Mouse (Mus musculus): ENCODE measurements around the gene Utp14b. TPM values are rescaled to one million over a fixed set of nuclear protein-coding genes. Genes with fewer than 3 reads are reported as not detected.

The Utp14b gene
- polyA plus RNA-seq, 1 experiment from 2014 or later, result 0.64 TPM

GRCm38 (mm10) chr1:78647317-78647885 lies 10.4 kb upstream of the Utp14b start:
- no peaks in the 10 kb centered on the region for H3K4me1 ChIP-seq (ENCODE audit: control insufficient read depth, low read depth, low read length)
- H3K9me3 ChIP-seq (replicated peaks; ENCODE audit: control insufficient read depth, low read length), result no peaks in the 10 kb centered on the region
- no peak overlapping the region for H3K4me3 ChIP-seq (ENCODE audit: low read depth, low read length)
- H3K9ac ChIP-seq (ENCODE audit: low read depth, low read length), result no peak overlapping the region
- H3K36me3 ChIP-seq (ENCODE audit: control insufficient read depth, insufficient read depth), result no peaks in the 10 kb centered on the region
- H3K27ac ChIP-seq (ENCODE audit: low read length), result no peak overlapping the region
- WGBS (ENCODE audit: insufficient replicate concordance), result 66% methylated on average over 8 of the region's 8 CpGs
- H3K27me3 ChIP-seq (ENCODE audit: control insufficient read depth, insufficient read depth, low read depth, low read length), result no peaks in the 10 kb centered on the region
- no peak overlapping the region for H3K4me2 ChIP-seq (ENCODE audit: low read depth, low read length)
- ATAC-seq (ENCODE audit: low read depth), result no peak

GRCm38 (mm10) chr1:78649269-78650061 lies 8.4 kb upstream of the Utp14b start:
- Histone ChIP-seq H3K9me3 (replicated peaks; ENCODE audit: control insufficient read depth, low read length) (no peaks in the 10 kb centered on the region), H3K27ac (ENCODE audit: low read length) (no peak overlapping the region), H3K4me3 (ENCODE audit: low read depth, low read length) (no peak overlapping the region), H3K4me1 (ENCODE audit: control insufficient read depth, low read depth, low read length) (no peaks in the 10 kb centered on the region), H3K27me3 (ENCODE audit: control insufficient read depth, insufficient read depth, low read depth, low read length) (no peaks in the 10 kb centered on the region), H3K36me3 (ENCODE audit: control insufficient read depth, insufficient read depth) (no peaks in the 10 kb centered on the region), H3K9ac (ENCODE audit: low read depth, low read length) (no peak overlapping the region), H3K4me2 (ENCODE audit: low read depth, low read length) (no peak overlapping the region)
- ATAC-seq (ENCODE audit: low read depth), result 0 out of 2 replicates have a peak, but pooled peaks have one; percentile 13
- 51% methylated on average over 6 of the region's 6 CpGs for WGBS (ENCODE audit: insufficient replicate concordance)

- Histone ChIP-seq H3K27ac (ENCODE audit: low read length) (no peak overlapping the region), H3K4me1 (ENCODE audit: control insufficient read depth, low read depth, low read length) (peaks cover 24% of the 10 kb centered on the region), H3K27me3 (ENCODE audit: control insufficient read depth, insufficient read depth, low read depth, low read length) (no peaks in the 10 kb centered on the region), H3K9ac (ENCODE audit: low read depth, low read length) (no peak overlapping the region), H3K36me3 (ENCODE audit: control insufficient read depth, insufficient read depth) (no peaks in the 10 kb centered on the region), H3K9me3 (replicated peaks; ENCODE audit: control insufficient read depth, low read length) (no peaks in the 10 kb centered on the region), H3K4me2 (ENCODE audit: low read depth, low read length) (no peak overlapping the region), H3K4me3 (ENCODE audit: low read depth, low read length) (no peak overlapping the region)
- ATAC-seq (ENCODE audit: low read depth), result no peak
- 31% methylated on average over 2 of the region's 2 CpGs for WGBS (ENCODE audit: insufficient replicate concordance)
These were observed 1.4 kb upstream of the Utp14b start for GRCm38 (mm10) chr1:78656472-78656871.

- H3K4me2 ChIP-seq (ENCODE audit: low read depth, low read length), result peak overlapping the region; percentile 95
- H3K27ac ChIP-seq (ENCODE audit: low read length), result peak overlapping the region; percentile 44; the same call in 1 of the 2 replicates
- no peaks in the 10 kb centered on the region for H3K36me3 ChIP-seq (ENCODE audit: control insufficient read depth, insufficient read depth)
- H3K9me3 ChIP-seq (replicated peaks; ENCODE audit: control insufficient read depth, low read length), result no peaks in the 10 kb centered on the region
- ATAC-seq (ENCODE audit: low read depth), result no peak
- peak overlapping the region; percentile 64 for H3K9ac ChIP-seq (ENCODE audit: low read depth, low read length)
- no peaks in the 10 kb centered on the region for H3K27me3 ChIP-seq (ENCODE audit: control insufficient read depth, insufficient read depth, low read depth, low read length)
- peak overlapping the region; percentile 90 for H3K4me3 ChIP-seq (ENCODE audit: low read depth, low read length)
- WGBS (ENCODE audit: insufficient replicate concordance), result 22% methylated on average over 22 of the region's 22 CpGs
- peaks cover 24% of the 10 kb centered on the region for H3K4me1 ChIP-seq (ENCODE audit: control insufficient read depth, low read depth, low read length)
These were observed 713 bp upstream of the Utp14b start for GRCm38 (mm10) chr1:78657021-78657629.

- Histone ChIP-seq H3K27me3 (ENCODE audit: control insufficient read depth, insufficient read depth, low read depth, low read length) (no peaks in the 10 kb centered on the region), H3K4me1 (ENCODE audit: control insufficient read depth, low read depth, low read length) (peaks cover 24% of the 10 kb centered on the region), H3K4me2 (ENCODE audit: low read depth, low read length) (peak overlapping the region; percentile 95), H3K9ac (ENCODE audit: low read depth, low read length) (peak overlapping the region; percentile 91), H3K4me3 (ENCODE audit: low read depth, low read length) (peak overlapping the region; percentile 90), H3K36me3 (ENCODE audit: control insufficient read depth, insufficient read depth) (no peaks in the 10 kb centered on the region), H3K27ac (ENCODE audit: low read length) (peak overlapping the region; percentile 81), H3K9me3 (replicated peaks; ENCODE audit: control insufficient read depth, low read length) (no peaks in the 10 kb centered on the region)
- no peak for ATAC-seq (ENCODE audit: low read depth)
- WGBS (ENCODE audit: insufficient replicate concordance), result 4% methylated on average over 20 of the region's 20 CpGs
These were observed 817 bp downstream of the Utp14b start for GRCm38 (mm10) chr1:78658441-78659269.

- Histone ChIP-seq H3K4me1 (ENCODE audit: control insufficient read depth, low read depth, low read length) (peaks cover 24% of the 10 kb centered on the region), H3K9ac (ENCODE audit: low read depth, low read length) (peak overlapping the region; percentile 91), H3K4me2 (ENCODE audit: low read depth, low read length) (peak overlapping the region; percentile 95), H3K4me3 (ENCODE audit: low read depth, low read length) (peak overlapping the region; percentile 90), H3K27me3 (ENCODE audit: control insufficient read depth, insufficient read depth, low read depth, low read length) (no peaks in the 10 kb centered on the region), H3K27ac (ENCODE audit: low read length) (no peak overlapping the region), H3K9me3 (replicated peaks; ENCODE audit: control insufficient read depth, low read length) (no peaks in the 10 kb centered on the region), H3K36me3 (ENCODE audit: control insufficient read depth, insufficient read depth) (no peaks in the 10 kb centered on the region)
- ATAC-seq (ENCODE audit: low read depth), result no peak
- 60% methylated on average over 4 of the region's 4 CpGs for WGBS (ENCODE audit: insufficient replicate concordance)
These were observed 1.5 kb downstream of the Utp14b start for GRCm38 (mm10) chr1:78659270-78659823.

GRCm38 (mm10) chr1:78664326-78664725 lies 6.5 kb downstream of the Utp14b start:
- H3K4me2 ChIP-seq (ENCODE audit: low read depth, low read length), result no peak overlapping the region
- H3K27me3 ChIP-seq (ENCODE audit: control insufficient read depth, insufficient read depth, low read depth, low read length), result no peaks in the 10 kb centered on the region
- 79% methylated on average over 4 of the region's 4 CpGs for WGBS (ENCODE audit: insufficient replicate concordance)
- H3K36me3 ChIP-seq (ENCODE audit: control insufficient read depth, insufficient read depth), result peaks cover 3% of the 10 kb centered on the region; the same call in 1 of the 2 replicates
- ATAC-seq (ENCODE audit: low read depth), result no peak
- H3K4me3 ChIP-seq (ENCODE audit: low read depth, low read length), result no peak overlapping the region
- no peak overlapping the region for H3K27ac ChIP-seq (ENCODE audit: low read length)
- no peak overlapping the region for H3K9ac ChIP-seq (ENCODE audit: low read depth, low read length)
- H3K4me1 ChIP-seq (ENCODE audit: control insufficient read depth, low read depth, low read length), result peaks cover 10% of the 10 kb centered on the region
- no peaks in the 10 kb centered on the region for H3K9me3 ChIP-seq (replicated peaks; ENCODE audit: control insufficient read depth, low read length)

- ATAC-seq (ENCODE audit: low read depth), result no peak
- Histone ChIP-seq H3K9me3 (replicated peaks; ENCODE audit: control insufficient read depth, low read length) (no peaks in the 10 kb centered on the region), H3K4me2 (ENCODE audit: low read depth, low read length) (no peak overlapping the region), H3K27me3 (ENCODE audit: control insufficient read depth, insufficient read depth, low read depth, low read length) (no peaks in the 10 kb centered on the region), H3K4me1 (ENCODE audit: control insufficient read depth, low read depth, low read length) (peaks cover 1% of the 10 kb centered on the region), H3K9ac (ENCODE audit: low read depth, low read length) (no peak overlapping the region), H3K36me3 (ENCODE audit: control insufficient read depth, insufficient read depth) (peaks cover 3% of the 10 kb centered on the region; the same call in 1 of the 2 replicates), H3K4me3 (ENCODE audit: low read depth, low read length) (no peak overlapping the region), H3K27ac (ENCODE audit: low read length) (no peak overlapping the region)
- 69% methylated on average over 9 of the region's 9 CpGs for WGBS (ENCODE audit: insufficient replicate concordance)
These were observed 8.2 kb downstream of the Utp14b start for GRCm38 (mm10) chr1:78665954-78666499.
